Mouse (Mus musculus) retina, postnatal 7 days (tissue): ENCODE results near the gene Ltbp1.

Experiments used
- DNase-seq: peaks from one replicate; pipeline ENCODE4 v3.0.0-alpha.2; 2012; ENCODE audit warnings: low read depth, low spot score

Gene Ltbp1

GRCm38 (mm10) chr17:75436819-75437218, 431.5 kb downstream of the Ltbp1 start:
- DNase-seq = no peak

- DNase-seq = no peak
These were observed 431.9 kb downstream of the Ltbp1 start for GRCm38 (mm10) chr17:75437239-75437750.

GRCm38 (mm10) chr17:75438162-75438561, 432.8 kb downstream of the Ltbp1 start:
- DNase-seq = no peak

- no peak for DNase-seq
These were observed 433.7 kb downstream of the Ltbp1 start for GRCm38 (mm10) chr17:75439062-75439461.

- DNase-seq = no peak
These were observed 435.3 kb downstream of the Ltbp1 start for GRCm38 (mm10) chr17:75440619-75441018.

GRCm38 (mm10) chr17:75441260-75441830, 436.0 kb downstream of the Ltbp1 start:
- no peak for DNase-seq
